Mouse (Mus musculus): ENCODE measurements around the gene Sec61a1. TPM values are rescaled to one million over a fixed set of nuclear protein-coding genes. Genes with fewer than 3 reads are reported as not detected.

Gene Sec61a1
- 162 TPM in 2 replicates for polyA plus RNA-seq (2015; fragmentation: Nextera tagmentation; extraction: Ambion mirVana)

DNA sequence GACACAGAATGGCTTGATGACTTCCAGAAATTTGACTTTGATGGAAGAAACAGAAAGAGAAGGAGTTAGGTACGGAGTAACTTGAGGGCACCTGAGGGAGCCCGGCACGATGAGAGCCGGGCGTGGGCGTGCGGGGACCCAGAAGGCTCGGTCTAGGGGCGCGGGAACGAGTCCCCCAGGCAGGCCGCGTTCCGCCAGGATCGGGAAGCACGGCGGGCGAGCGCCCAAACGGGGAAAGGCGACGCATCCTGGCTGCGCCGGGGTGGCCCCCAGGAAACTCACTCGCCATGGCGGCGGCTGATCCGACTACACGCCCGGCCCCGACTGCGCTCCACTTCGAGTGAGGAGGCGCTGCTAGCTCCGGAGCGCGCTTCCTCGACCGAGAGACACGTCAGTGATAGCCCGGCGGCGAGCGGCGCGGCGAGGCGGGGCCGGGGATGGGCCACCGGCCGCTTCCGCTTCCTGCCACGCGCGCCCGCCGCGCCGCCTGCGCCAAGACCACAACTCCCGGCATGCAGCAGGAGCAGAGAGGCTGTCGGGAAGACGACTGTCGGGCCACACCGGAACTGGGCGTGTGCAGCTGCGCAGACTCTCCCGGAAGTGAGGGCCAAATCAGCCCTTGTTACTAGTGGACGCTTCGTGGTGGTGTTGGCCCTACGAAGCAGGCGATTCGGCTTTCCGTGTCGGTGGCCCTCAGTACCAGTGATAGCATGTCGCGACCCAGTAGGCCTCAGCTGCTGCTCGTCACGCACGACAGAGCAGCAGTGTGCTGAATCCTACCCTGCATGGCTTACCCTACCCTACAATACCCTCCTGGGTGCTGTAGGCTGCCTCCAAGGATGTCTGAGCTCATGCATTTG is at the start of gene Sec61a1:
Gene Sec61a1, minus strand, starts transcription at position 502 of the 860 bp plus-strand sequence.
- peaks cover 35% of the 10 kb centered on the region for H3K4me1 ChIP-seq (replicated peaks)
- under 1% methylated on average over 80 of the region's 80 CpGs for WGBS

DNA sequence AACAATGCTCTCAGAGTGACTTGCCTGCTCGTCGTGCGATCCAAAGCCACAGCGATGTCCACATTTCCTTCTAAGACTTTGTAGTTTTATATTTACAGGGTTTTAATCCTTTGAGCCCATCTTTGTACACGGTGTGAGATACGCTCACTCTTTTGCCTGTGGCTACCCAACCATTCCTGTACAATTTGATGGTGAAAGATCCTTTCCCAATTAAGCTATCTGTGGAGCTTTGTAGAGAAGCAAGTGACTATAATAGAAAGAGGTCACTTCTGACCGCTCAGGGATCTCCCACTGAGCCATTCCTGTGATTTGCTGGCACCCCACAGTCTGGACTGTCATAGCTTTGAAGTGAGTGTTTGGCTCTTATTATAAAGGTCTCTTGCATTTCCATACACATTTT is 48.0 kb upstream of the Sec61a1 start:
- WGBS, result 8% methylated on average over 7 of the region's 7 CpGs
- H3K4me2 ChIP-seq, result peak overlapping the region; percentile 7; the same call in 1 of the 2 replicates
- ATAC-seq (ENCODE audit: low FRiP score), result no peak

More for the DNA sequence above, at the start of gene Sec61a1:
- Histone ChIP-seq H3K27me3 (no peaks in the 10 kb centered on the region), H3K4me3 (peak within 1 kb of the TSS; percentile 82), H3K4me2 (peak within 1 kb of the TSS; percentile 72), H3K27ac (peak within 1 kb of the TSS; percentile 93), H3K9ac (peak within 1 kb of the TSS; percentile 91), H3K9me3 (no peaks in the 10 kb centered on the region), H3K36me3 (peaks cover 26% of the 10 kb centered on the region)
- ATAC-seq (ENCODE audit: low FRiP score), result peak; percentile 98

DNA sequence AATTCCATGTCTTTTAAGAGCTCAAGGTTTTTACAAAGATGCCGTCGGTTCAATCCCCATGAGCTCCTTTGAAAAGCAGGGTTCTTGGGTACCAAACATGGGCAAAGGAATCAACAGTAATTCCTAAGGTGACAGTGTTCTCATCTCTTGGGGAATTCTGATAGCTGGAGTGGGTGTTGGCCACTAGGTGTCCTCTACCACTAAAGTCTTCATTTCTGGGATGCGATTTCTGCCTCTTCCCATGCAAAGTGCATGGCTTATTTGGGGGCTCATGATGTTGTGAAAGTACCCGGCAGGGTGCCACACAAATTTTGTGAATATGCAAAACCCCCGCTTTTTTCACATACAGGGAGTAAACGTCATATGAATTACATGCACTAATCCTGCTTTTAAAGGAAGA is 46.3 kb upstream of the Sec61a1 start:
- no peak for ATAC-seq (ENCODE audit: low FRiP score)

More for the DNA sequence above, 48.0 kb upstream of the Sec61a1 start:
- Histone ChIP-seq H3K27me3 (peaks cover 29% of the 10 kb centered on the region), H3K4me3 (no peak overlapping the region), H3K36me3 (no peaks in the 10 kb centered on the region), H3K4me1 (replicated peaks) (peaks cover 4% of the 10 kb centered on the region; the same call in 1 of the 2 replicates), H3K9ac (no peak overlapping the region), H3K27ac (no peak overlapping the region), H3K9me3 (no peaks in the 10 kb centered on the region)

DNA sequence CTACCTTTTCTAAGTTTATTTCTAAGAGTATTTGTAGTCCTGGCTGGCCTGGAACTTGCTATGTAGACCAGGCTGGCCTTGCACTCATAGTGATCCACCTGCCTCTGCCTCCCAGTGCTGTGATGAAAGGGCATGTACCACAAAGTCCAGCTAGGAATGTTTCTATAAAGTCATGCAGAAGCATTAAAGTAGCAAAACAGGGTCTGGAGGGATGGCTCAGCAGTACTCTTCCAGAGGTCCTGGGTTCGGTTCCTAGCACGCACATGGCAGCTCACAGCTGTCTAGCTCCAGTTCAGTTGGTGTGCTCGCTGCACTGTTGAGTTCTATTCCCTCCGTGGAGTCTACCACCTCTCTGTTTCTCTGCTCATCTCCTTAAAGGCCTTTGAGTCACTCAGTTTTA is 41.5 kb upstream of the Sec61a1 start:
- Histone ChIP-seq H3K36me3 (no peaks in the 10 kb centered on the region), H3K27me3 (peaks cover 12% of the 10 kb centered on the region), H3K4me2 (no peak overlapping the region), H3K4me3 (no peak overlapping the region), H3K9ac (no peak overlapping the region), H3K9me3 (no peaks in the 10 kb centered on the region), H3K4me1 (replicated peaks) (peaks cover 5% of the 10 kb centered on the region; the same call in 1 of the 2 replicates), H3K27ac (no peak overlapping the region)
- no peak for ATAC-seq (ENCODE audit: low FRiP score)
- 94% methylated on average over 4 of the region's 4 CpGs for WGBS

More for the DNA sequence above, 46.3 kb upstream of the Sec61a1 start:
- Histone ChIP-seq H3K27ac (no peak overlapping the region), H3K4me2 (no peak overlapping the region), H3K9ac (no peak overlapping the region), H3K27me3 (peaks cover 29% of the 10 kb centered on the region), H3K4me1 (replicated peaks) (peaks cover 4% of the 10 kb centered on the region; the same call in 1 of the 2 replicates), H3K9me3 (no peaks in the 10 kb centered on the region), H3K4me3 (no peak overlapping the region), H3K36me3 (no peaks in the 10 kb centered on the region)
- 27% methylated on average over 6 of the region's 6 CpGs for WGBS

DNA sequence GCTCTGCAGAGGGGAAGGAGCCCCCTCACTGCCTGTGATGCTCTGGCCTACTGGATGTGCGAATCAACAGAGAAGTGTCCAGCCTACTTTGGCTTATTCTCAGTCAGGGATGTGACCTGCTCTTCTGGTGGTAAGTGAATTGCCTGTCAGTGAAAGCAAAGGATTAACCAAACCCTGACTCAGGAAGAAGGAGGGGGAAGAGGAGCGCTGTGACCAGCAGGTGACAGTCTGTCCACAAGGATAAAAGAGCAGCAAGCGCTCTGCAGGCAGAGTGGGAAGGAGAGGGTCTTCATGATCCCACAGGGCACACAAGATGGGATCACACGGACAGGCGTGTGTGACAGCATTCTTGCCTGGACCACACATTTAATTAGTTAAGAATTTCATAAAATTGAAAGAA is 41.0 kb upstream of the Sec61a1 start:
- ATAC-seq (ENCODE audit: low FRiP score), result no peak
- no peak overlapping the region for H3K27ac ChIP-seq
- WGBS, result 35% methylated on average over 5 of the region's 5 CpGs
- peaks cover 5% of the 10 kb centered on the region; the same call in 1 of the 2 replicates for H3K4me1 ChIP-seq (replicated peaks)
- no peaks in the 10 kb centered on the region for H3K9me3 ChIP-seq
- no peaks in the 10 kb centered on the region for H3K36me3 ChIP-seq
- no peak overlapping the region for H3K9ac ChIP-seq
- no peak overlapping the region for H3K4me2 ChIP-seq
- peaks cover 7% of the 10 kb centered on the region for H3K27me3 ChIP-seq
- H3K4me3 ChIP-seq, result no peak overlapping the region

DNA sequence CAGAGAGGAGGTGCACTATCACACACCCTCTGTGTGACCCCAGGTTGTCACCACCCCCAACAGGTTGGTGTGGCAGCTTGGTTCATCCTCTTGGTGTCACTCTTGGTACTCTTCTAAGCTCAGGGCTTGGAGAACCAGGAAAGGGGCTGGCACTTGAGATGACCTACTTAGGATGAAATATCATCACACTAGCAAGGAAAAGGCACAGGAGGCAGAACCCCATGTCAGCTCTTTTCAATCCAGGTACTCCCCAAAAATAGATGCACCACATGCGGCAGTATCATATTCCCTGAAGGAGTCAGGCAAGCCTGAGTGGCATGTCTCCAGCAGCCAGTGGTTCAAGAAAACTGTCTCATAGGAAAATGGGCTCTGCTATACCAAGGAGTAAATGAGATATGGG is 39.4 kb upstream of the Sec61a1 start:
- H3K9me3 ChIP-seq, result no peaks in the 10 kb centered on the region
- H3K27me3 ChIP-seq, result 0 out of 2 replicates have a peak, but pooled peaks cover 2% of the 10 kb centered on the region
- no peak overlapping the region for H3K4me3 ChIP-seq
- H3K4me2 ChIP-seq, result no peak overlapping the region
- no peak for ATAC-seq (ENCODE audit: low FRiP score)
- no peak overlapping the region for H3K27ac ChIP-seq
- 74% methylated on average over 1 of the region's 1 CpGs for WGBS
- H3K9ac ChIP-seq, result no peak overlapping the region
- H3K36me3 ChIP-seq, result no peaks in the 10 kb centered on the region
- H3K4me1 ChIP-seq (replicated peaks), result peaks cover 5% of the 10 kb centered on the region; the same call in 1 of the 2 replicates

DNA sequence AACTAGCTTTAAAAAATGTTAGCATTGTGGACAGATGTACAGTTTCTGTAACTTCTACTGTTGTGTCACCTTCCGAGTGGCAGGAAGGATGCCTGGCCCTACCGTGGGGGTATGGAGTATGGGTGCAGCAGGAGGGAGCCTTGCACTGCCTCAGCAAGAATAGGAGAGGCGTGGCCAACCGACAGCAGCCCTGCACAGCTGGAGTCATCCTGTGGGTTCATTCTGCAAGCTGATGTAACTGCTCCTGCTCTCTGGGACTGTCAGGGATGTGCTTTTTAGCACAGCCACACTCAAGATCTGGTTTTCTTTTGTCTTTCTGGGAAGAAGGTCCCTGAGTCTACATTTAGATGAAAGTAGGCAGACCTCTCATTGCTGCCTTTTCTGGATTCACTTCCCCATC is 38.8 kb upstream of the Sec61a1 start:
- Histone ChIP-seq H3K36me3 (no peaks in the 10 kb centered on the region), H3K27ac (no peak overlapping the region), H3K9me3 (no peaks in the 10 kb centered on the region), H3K4me2 (no peak overlapping the region), H3K4me3 (no peak overlapping the region), H3K9ac (no peak overlapping the region; the same call in 1 of the 2 replicates), H3K4me1 (replicated peaks) (peaks cover 5% of the 10 kb centered on the region; the same call in 1 of the 2 replicates), H3K27me3 (0 out of 2 replicates have a peak, but pooled peaks cover 2% of the 10 kb centered on the region)
- 7% methylated on average over 4 of the region's 4 CpGs for WGBS
- no peak for ATAC-seq (ENCODE audit: low FRiP score)

DNA sequence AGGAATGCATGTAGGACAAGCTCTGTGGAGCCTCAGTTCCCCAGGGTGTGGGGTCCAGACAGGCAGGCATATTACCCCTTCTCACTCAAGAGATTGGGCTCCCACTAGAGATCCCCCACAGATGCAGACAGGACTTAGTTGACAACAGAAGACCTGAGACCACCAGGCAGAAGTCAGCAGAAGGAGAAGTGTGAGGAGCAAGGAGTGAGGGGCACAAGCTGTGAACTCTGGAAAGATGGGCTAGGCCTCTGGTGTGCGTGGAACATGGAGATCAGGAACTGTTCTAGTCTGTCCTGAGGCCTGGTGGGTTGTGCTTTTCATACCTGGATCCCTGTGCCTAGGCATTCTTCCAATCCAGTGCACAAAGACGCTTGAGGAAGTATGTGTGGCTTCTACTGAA is 31.2 kb upstream of the Sec61a1 start:
- Histone ChIP-seq H3K4me2 (no peak overlapping the region), H3K9ac (no peak overlapping the region), H3K4me1 (replicated peaks) (peaks cover 7% of the 10 kb centered on the region), H3K27me3 (peaks cover 22% of the 10 kb centered on the region), H3K9me3 (no peaks in the 10 kb centered on the region), H3K4me3 (no peak overlapping the region), H3K36me3 (no peaks in the 10 kb centered on the region), H3K27ac (no peak overlapping the region)
- ATAC-seq (ENCODE audit: low FRiP score), result no peak
- WGBS, result 94% methylated on average over 2 of the region's 2 CpGs

DNA sequence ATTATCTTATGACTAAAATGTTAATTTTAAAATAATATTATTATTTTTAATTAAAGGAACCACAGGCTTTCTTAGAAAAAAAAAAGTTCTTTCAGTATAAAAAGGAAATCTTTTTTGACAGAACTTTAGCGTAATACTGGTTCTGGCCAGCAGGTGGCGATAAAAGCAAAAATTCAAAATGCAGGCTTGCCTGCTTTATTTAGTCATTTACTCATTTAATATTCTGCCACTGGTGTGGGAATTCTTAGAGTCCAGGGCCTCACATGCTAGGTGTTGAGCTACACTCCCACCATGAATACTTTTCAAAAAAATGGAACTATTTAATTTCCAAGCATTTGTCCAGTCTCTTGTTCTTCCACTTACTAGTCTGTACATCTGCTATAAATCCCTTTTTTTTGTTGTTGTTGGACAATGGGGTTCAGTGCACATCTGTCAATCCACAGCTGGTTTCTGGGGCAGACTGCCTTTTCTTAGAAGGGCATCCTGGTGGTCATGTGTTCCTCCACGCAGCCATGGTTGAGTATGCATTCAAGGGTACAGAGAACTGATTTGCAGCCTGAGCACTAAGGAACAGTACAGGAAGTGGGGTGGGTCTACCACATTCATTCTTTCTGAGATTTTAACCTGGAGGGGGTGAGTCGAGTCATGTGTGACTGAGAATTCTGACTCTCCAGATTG is 30.6 kb upstream of the Sec61a1 start:
- Histone ChIP-seq H3K4me2 (no peak overlapping the region), H3K27me3 (peaks cover 22% of the 10 kb centered on the region), H3K9ac (0 out of 2 replicates have a peak overlapping the region, but pooled peaks have one; percentile 2), H3K36me3 (no peaks in the 10 kb centered on the region), H3K4me1 (replicated peaks) (peaks cover 7% of the 10 kb centered on the region), H3K4me3 (no peak overlapping the region), H3K9me3 (no peaks in the 10 kb centered on the region), H3K27ac (no peak overlapping the region)
- 28% methylated on average over 4 of the region's 4 CpGs for WGBS
- no peak for ATAC-seq (ENCODE audit: low FRiP score)

DNA sequence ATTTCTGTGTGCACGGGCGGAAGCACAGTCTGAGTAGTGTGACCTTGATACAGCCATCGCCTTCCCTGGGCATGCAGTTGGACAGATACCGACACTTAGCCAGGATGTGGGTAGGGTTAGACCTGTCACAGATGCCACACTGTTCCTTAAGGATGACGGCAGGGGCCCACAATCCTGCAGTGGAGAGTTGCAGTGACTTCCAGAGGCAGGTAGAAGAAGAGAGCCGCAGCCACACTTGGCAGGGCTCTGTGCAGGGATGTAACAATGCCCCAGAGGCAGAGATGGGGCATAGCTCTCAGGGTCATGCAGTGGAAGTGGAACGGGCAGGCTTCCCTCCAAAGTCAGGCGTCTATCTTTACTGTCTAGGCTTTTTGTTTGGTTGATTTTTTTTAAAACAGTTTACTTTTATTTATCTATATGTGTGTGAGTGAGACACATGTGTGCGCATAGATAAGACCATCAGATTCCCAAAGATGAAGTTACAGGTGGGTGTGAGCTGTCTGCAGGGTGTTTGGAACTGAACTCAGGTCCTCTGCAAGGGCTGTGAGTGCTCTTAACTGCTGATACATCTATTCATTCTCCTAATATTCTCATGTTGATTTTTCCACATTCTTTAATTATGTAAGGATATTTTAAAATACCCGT is 29.8 kb upstream of the Sec61a1 start:
- Histone ChIP-seq H3K4me3 (no peak overlapping the region), H3K9ac (no peak overlapping the region), H3K4me1 (replicated peaks) (peaks cover 7% of the 10 kb centered on the region), H3K36me3 (no peaks in the 10 kb centered on the region), H3K27ac (no peak overlapping the region), H3K9me3 (no peaks in the 10 kb centered on the region), H3K27me3 (peaks cover 22% of the 10 kb centered on the region), H3K4me2 (no peak overlapping the region)
- ATAC-seq (ENCODE audit: low FRiP score), result no peak
- 82% methylated on average over 10 of the region's 10 CpGs for WGBS

DNA sequence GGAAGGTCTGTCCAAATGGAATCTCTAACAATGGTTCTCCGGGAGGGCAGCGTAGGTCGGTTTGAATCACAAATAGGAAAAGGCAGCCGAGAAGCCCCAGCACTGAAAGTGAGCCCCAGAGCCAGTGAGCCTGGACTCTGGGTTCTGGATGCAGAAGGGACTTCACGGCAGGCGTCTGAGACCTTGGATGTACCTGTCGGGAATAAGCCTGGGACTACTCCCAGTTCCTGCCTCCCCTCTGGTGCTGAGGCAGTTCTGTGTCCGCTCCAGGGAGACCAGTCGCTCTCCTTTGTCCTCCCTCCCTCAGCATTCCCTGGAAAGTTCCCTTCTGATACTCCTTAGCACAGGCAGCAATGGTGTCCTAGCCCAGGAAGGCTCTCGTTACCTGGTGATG is 26.7 kb upstream of the Sec61a1 start:
- H3K9me3 ChIP-seq, result no peaks in the 10 kb centered on the region
- no peak overlapping the region for H3K4me3 ChIP-seq
- peak overlapping the region; percentile 79 for H3K27ac ChIP-seq
- H3K9ac ChIP-seq, result peak overlapping the region; percentile 55; the same call in 1 of the 2 replicates
- 15% methylated on average over 10 of the region's 10 CpGs for WGBS
- peaks cover 20% of the 10 kb centered on the region for H3K27me3 ChIP-seq
- ATAC-seq (ENCODE audit: low FRiP score), result no peak
- H3K4me1 ChIP-seq (replicated peaks), result peaks cover 7% of the 10 kb centered on the region
- H3K36me3 ChIP-seq, result no peaks in the 10 kb centered on the region
- H3K4me2 ChIP-seq, result no peak overlapping the region; the same call in 1 of the 2 replicates

Measured in hindbrain, embryonic 13.5 days (tissue).